Mouse (Mus musculus): ENCODE data around the gene Gm3005.
"Not testable (repeated sequence)": the region's sequence is repeated elsewhere in the genome, so short reads cannot be mapped to it uniquely, and the experiment has no call there.

Gm3005 gene

DNA sequence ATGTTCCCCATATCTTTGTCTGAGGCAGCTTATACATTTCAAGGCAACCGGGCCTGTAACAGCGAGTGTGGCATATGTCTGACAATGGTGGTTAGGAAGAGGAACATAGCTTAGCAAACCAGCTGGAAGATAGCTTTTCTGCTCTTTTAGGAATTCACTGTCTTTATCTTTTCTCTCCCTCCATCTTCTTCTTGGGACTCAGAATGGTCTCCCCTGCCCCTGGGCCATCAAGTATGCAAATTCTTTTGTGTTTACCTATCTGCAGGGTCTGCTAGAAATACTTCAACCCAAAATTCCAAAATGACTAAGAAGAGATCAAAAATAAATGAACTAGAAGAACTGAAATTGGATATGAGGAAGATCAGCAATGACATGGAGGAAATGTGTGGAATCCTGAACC, at the start of gene Gm3005:
Gene Gm3005, plus strand, starts transcription at position 301 of the 400 bp plus-strand sequence.
- DNase-seq, result not testable (repeated sequence)

GRCm38 (mm10) chr14:3394793-3395192, 33.1 kb upstream of the Gm3005 start, which contains the start of gene Gm10413:
Gene Gm10413, plus strand, starts transcription at chr14:3395093.
- not testable (repeated sequence) for DNase-seq

DNA sequence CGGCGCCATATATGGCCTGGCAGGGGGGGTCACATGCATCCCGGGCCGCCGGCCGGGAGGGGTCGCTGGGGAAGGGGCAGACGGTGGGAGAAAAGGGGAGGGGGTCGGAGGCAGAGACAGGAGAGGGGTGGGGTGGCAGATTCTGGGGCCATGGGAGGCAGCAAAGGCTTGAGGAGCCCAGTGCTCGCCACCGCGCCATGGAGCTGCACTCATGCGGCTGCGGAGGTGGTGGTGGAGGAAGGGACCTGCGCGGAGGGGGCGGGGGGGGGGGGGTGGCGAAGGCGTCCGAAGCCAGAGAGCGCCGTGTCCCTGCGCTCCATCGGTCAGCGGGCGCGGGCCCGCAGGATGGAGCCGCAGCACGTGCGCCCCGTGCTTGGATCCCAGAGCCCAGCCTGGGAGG, 15.6 kb upstream of the Gm3005 start, which contains the start of gene Gm10409:
Gene Gm10409, plus strand, starts transcription at position 301 of the 400 bp plus-strand sequence.
- DNase-seq, result not testable (repeated sequence)

GRCm38 (mm10) chr14:3449079-3449478, 21.2 kb downstream of the Gm3005 start, which contains the start of gene Gm10408:
Gene Gm10408, plus strand, starts transcription at chr14:3449379.
- not testable (repeated sequence) for DNase-seq

- not testable (repeated sequence) for DNase-seq
These were observed 206.3 kb downstream of the Gm3005 start, which contains the start of gene Gm3012 for GRCm38 (mm10) chr14:3634212-3634611. Gene Gm3012, plus strand, starts transcription at chr14:3634512.
